Mouse (Mus musculus): ENCODE results near the gene Olfr71. TPM values are rescaled to one million over a fixed set of nuclear protein-coding genes. Genes with fewer than 3 reads are reported as not detected.

Gene Olfr71
- polyA plus RNA-seq, 1 experiment from 2014 or later = not detected

DNA sequence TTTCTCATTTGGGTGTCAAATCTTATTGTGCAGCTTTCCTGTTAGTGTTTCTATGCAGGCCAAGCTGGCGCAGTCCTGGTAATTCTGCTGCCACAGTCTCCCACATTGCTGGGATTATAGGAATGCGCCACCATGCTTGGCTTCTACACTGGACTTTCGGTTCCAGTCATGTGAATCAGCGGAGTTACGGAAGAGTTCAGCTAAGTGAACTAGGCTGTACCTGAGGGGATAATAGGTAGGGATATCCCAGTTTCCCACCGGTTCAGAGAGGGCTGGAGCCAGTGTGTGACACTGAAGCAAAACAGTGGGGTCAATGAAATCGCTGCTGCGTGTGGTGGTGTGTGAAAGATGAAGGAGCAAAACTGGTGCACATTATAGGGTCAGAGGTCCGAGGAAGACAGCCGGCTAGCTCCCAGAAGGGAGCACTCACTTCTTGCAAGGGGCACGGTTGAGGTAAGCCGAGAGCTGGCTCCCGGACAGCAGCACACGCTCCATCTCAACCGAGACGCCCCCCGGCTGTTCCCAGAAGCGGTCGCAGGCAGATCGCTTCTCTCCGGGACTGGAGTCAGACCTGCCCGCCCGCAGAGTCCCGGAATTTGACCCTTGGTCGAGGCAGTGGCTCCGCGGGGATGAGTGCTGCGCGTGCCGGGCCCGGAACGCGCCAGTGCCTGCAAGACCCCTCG, 54.3 kb downstream of the Olfr71 start:
- H3K27ac ChIP-seq (replicated peaks; ENCODE audit: low read depth, low read length) = peak overlapping the region; percentile 92
- H3K4me1 ChIP-seq (ENCODE audit: control insufficient read depth, insufficient read depth, low read length) = peaks cover 4% of the 10 kb centered on the region; the same call in 1 of the 2 replicates
- H3K27me3 ChIP-seq (ENCODE audit: control insufficient read depth, insufficient read depth, low read length) = no peaks in the 10 kb centered on the region
- no peaks in the 10 kb centered on the region for H3K36me3 ChIP-seq (ENCODE audit: control insufficient read depth, insufficient read depth, low read length)
- H3K9me3 ChIP-seq (ENCODE audit: control insufficient read depth, low read length) = no peaks in the 10 kb centered on the region
- H3K4me2 ChIP-seq (ENCODE audit: low read length) = peak overlapping the region; percentile 88
- WGBS = 5% methylated on average over 34 of the region's 34 CpGs
- H3K4me3 ChIP-seq (replicated peaks; ENCODE audit: low read depth, low read length) = peak overlapping the region; percentile 78
- peak overlapping the region; percentile 84 for H3K9ac ChIP-seq (replicated peaks; ENCODE audit: low read length)
- DNase-seq = peak; percentile 18
- ATAC-seq (ENCODE audit: low FRiP score, low TSS enrichment) = peak; percentile 49; the same call in 1 of the 2 replicates

Other genes starting within 250 kb of the Olfr71 start
- gene Sit1, start 226.5 kb downstream of the Olfr71 start, polyA plus RNA-seq (2014; fragmentation: Nextera tagmentation; extraction: Ambion mirVana) = not detected in 2 replicates
- gene Ccdc107, start 217.4 kb downstream of the Olfr71 start, polyA plus RNA-seq (2014; fragmentation: Nextera tagmentation; extraction: Ambion mirVana) = 68.1 and 80.6 TPM in 2 replicates
- 5.0 and 6.0 TPM in 2 replicates for gene Arhgef39, start 210.6 kb downstream of the Olfr71 start, polyA plus RNA-seq (2014; fragmentation: Nextera tagmentation; extraction: Ambion mirVana)
- gene Car9, start 203.3 kb downstream of the Olfr71 start, polyA plus RNA-seq (2014; fragmentation: Nextera tagmentation; extraction: Ambion mirVana) = 0.30 TPM in 1 of 2 replicates, not detected in the other
- gene Tpm2, start 186.5 kb downstream of the Olfr71 start, polyA plus RNA-seq (2014; fragmentation: Nextera tagmentation; extraction: Ambion mirVana) = 3.6 and 10.8 TPM in 2 replicates
- 80.9 and 82.8 TPM in 2 replicates for gene Creb3, start 147.9 kb downstream of the Olfr71 start, polyA plus RNA-seq (2014; fragmentation: Nextera tagmentation; extraction: Ambion mirVana)
- gene Tln1, start 147.6 kb downstream of the Olfr71 start, polyA plus RNA-seq (2014; fragmentation: Nextera tagmentation; extraction: Ambion mirVana) = 60.3 and 65.5 TPM in 2 replicates
- 27.2 and 28.5 TPM in 2 replicates for gene Rgp1, start 131.5 kb downstream of the Olfr71 start, polyA plus RNA-seq (2014; fragmentation: Nextera tagmentation; extraction: Ambion mirVana)
- 50.5 and 53.4 TPM in 2 replicates for gene Gba2, start 131.4 kb downstream of the Olfr71 start, polyA plus RNA-seq (2014; fragmentation: Nextera tagmentation; extraction: Ambion mirVana)
- gene Msmp, start 125.8 kb downstream of the Olfr71 start, polyA plus RNA-seq (2014; fragmentation: Nextera tagmentation; extraction: Ambion mirVana) = 2.1 TPM in 2 replicates
- gene Npr2, start 78.3 kb downstream of the Olfr71 start, polyA plus RNA-seq (2014; fragmentation: Nextera tagmentation; extraction: Ambion mirVana) = 15.1 and 16.2 TPM in 2 replicates
- gene Spag8, start 56.7 kb downstream of the Olfr71 start, polyA plus RNA-seq (2014; fragmentation: Nextera tagmentation; extraction: Ambion mirVana) = 5.1 and 5.8 TPM in 2 replicates
- 68.8 and 81.3 TPM in 2 replicates for gene Hint2, start 53.8 kb downstream of the Olfr71 start, polyA plus RNA-seq (2014; fragmentation: Nextera tagmentation; extraction: Ambion mirVana)
- 11.2 and 13.3 TPM in 2 replicates for gene Tmem8b, start 41.3 kb downstream of the Olfr71 start, polyA plus RNA-seq (2014; fragmentation: Nextera tagmentation; extraction: Ambion mirVana)
- 2.7 and 2.9 TPM in 2 replicates for gene Fam221b, start 41.1 kb downstream of the Olfr71 start, polyA plus RNA-seq (2014; fragmentation: Nextera tagmentation; extraction: Ambion mirVana)
- not detected in 2 replicates for gene Olfr70, start 9.4 kb downstream of the Olfr71 start, polyA plus RNA-seq (2014; fragmentation: Nextera tagmentation; extraction: Ambion mirVana)
- 0.20 and 0.30 TPM in 2 replicates for gene Hrct1, start 16.9 kb upstream of the Olfr71 start, polyA plus RNA-seq (2014; fragmentation: Nextera tagmentation; extraction: Ambion mirVana)
- not detected in 2 replicates for gene Spaar, start 19.8 kb upstream of the Olfr71 start, polyA plus RNA-seq (2014; fragmentation: Nextera tagmentation; extraction: Ambion mirVana)
- gene Olfr159, start 60.8 kb upstream of the Olfr71 start, polyA plus RNA-seq (2014; fragmentation: Nextera tagmentation; extraction: Ambion mirVana) = not detected in 2 replicates
- not detected in 2 replicates for gene Olfr156, start 113.6 kb upstream of the Olfr71 start, polyA plus RNA-seq (2014; fragmentation: Nextera tagmentation; extraction: Ambion mirVana)
- not detected in 2 replicates for gene Olfr157, start 129.9 kb upstream of the Olfr71 start, polyA plus RNA-seq (2014; fragmentation: Nextera tagmentation; extraction: Ambion mirVana)
- gene Olfr155, start 141.3 kb upstream of the Olfr71 start, polyA plus RNA-seq (2014; fragmentation: Nextera tagmentation; extraction: Ambion mirVana) = not detected in 2 replicates
- 4.4 and 6.8 TPM in 2 replicates for gene Reck, start 165.3 kb upstream of the Olfr71 start, polyA plus RNA-seq (2014; fragmentation: Nextera tagmentation; extraction: Ambion mirVana)
- gene Glipr2, start 247.1 kb upstream of the Olfr71 start, polyA plus RNA-seq (2014; fragmentation: Nextera tagmentation; extraction: Ambion mirVana) = 27.0 and 31.8 TPM in 2 replicates

All from midbrain, embryonic 14.5 days (tissue).